Mouse (Mus musculus) embryonic fibroblast, embryonic 13.5 days (primary cell): ENCODE results near the gene Atf3. TPM values are rescaled to one million over a fixed set of nuclear protein-coding genes. Genes with fewer than 3 reads are reported as not detected.
"Not testable (repeated sequence)": the region's sequence is repeated elsewhere in the genome, so short reads cannot be mapped to it uniquely, and the experiment has no call there.

Experiments
- H3K27ac ChIP-seq: 2 replicates; pipeline ENCODE4 v1.5.1; 2012; ENCODE audit warnings: low read length, control low read depth, inconsistent platforms; ENCODE audit not compliant: insufficient read depth
- H3K4me1 ChIP-seq: 2 replicates; pipeline ENCODE4 v1.6.1; 2011; ENCODE audit warnings: low read length; ENCODE audit not compliant: control insufficient read depth, insufficient read depth
- H3K4me3 ChIP-seq: 2 replicates; pipeline ENCODE4 v1.5.1; 2011; ENCODE audit warnings: mild to moderate bottlenecking, control low read depth, low read length; ENCODE audit not compliant: insufficient read depth
- CTCF ChIP-seq: IDR thresholded peaks from 2 replicates; pipeline ENCODE4 v1.5.1; 2011; ENCODE audit warnings: mild to moderate bottlenecking, control low read depth, low read length, moderate library complexity, borderline replicate concordance; ENCODE audit not compliant: insufficient read depth
- POLR2A ChIP-seq: IDR thresholded peaks from 2 replicates; pipeline ENCODE4 v1.6.1; 2011; ENCODE audit warnings: low read depth, mild to moderate bottlenecking, control low read depth, low read length, moderate library complexity
- polyA plus RNA-seq: library from polyadenylated mRNA; stranded (reverse); fragments of >200 nt; gene quantifications from 2 replicates; pipeline ENCODE4 v1.2.4, GENCODE M21; 2011; ENCODE audit warnings: low read depth; ENCODE audit not compliant: missing spikeins, insufficient read length

Atf3 gene
- polyA plus RNA-seq, 1 experiment: 6.3 TPM

- no peak overlapping the region for H3K27ac ChIP-seq
- no peak overlapping the region for H3K4me3 ChIP-seq
- TF ChIP-seq CTCF: no peak
- no peak for TF ChIP-seq POLR2A
- H3K4me1 ChIP-seq: no peaks in the 10 kb centered on the region
These were observed 47.4 kb downstream of the Atf3 start for GRCm38 (mm10) chr1:191170444-191170843.

GRCm38 (mm10) chr1:191166189-191166588 lies 51.6 kb downstream of the Atf3 start:
- H3K27ac ChIP-seq: no peak overlapping the region

DNA sequence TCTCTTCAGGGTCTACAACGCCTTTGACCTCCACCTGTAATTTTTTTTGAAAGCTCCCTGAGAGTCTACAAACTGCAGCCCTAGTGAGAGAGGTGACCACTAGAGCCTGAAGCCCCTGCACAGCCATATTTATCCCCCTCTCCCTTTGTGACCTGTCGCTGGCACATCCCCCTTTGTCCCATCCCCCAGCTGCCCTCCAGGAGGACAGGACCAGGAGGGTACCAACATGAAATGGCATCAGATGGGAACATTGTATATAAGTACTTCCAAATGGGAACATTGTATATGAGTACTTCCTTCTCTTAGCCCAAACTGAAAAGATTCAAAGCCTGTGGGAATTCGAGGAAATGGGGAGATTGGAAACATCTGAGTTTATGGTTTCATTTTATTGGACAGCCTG lies 53.1 kb downstream of the Atf3 start, which contains the start of gene Fam71a:
Gene Fam71a, minus strand, starts transcription at position 101 of the 400 bp plus-strand sequence.
- TF ChIP-seq CTCF (no peak), POLR2A (no peak)
- H3K4me3 ChIP-seq: no peak within 1 kb of the TSS
- no peaks in the 10 kb centered on the region for H3K4me1 ChIP-seq
- no peak within 1 kb of the TSS for H3K27ac ChIP-seq

More at GRCm38 (mm10) chr1:191166189-191166588, 51.6 kb downstream of the Atf3 start:
- no peaks in the 10 kb centered on the region for H3K4me1 ChIP-seq
- TF ChIP-seq CTCF (no peak), POLR2A (no peak)
- no peak overlapping the region for H3K4me3 ChIP-seq

GRCm38 (mm10) chr1:191154314-191154713 lies 63.5 kb downstream of the Atf3 start:
- no peak overlapping the region for H3K4me3 ChIP-seq
- no peak overlapping the region for H3K27ac ChIP-seq
- no peak for TF ChIP-seq CTCF
- TF ChIP-seq POLR2A: no peak
- H3K4me1 ChIP-seq: no peaks in the 10 kb centered on the region

DNA sequence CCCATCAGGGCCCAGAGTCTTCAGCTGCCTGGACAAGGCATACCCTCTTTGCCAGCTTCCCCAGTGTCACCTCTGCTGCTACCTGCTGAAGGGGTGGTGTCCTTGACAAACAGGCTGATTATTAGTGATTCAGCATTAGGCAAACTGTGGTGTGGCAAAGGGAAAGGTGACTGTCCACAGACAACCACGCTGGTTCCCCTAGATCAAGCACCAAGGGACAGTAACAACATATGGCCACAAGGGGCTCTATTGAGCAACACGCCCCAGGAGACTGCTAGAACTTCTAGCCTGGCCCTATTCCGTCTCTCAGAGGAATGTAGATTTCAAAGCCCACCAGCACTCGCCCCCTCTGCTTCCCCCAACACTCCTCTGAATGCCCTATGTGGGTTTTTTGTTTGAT lies 64.8 kb downstream of the Atf3 start:
- no peaks in the 10 kb centered on the region for H3K4me1 ChIP-seq
- no peak for TF ChIP-seq CTCF
- TF ChIP-seq POLR2A: no peak
- no peak overlapping the region for H3K4me3 ChIP-seq
- no peak overlapping the region for H3K27ac ChIP-seq

DNA sequence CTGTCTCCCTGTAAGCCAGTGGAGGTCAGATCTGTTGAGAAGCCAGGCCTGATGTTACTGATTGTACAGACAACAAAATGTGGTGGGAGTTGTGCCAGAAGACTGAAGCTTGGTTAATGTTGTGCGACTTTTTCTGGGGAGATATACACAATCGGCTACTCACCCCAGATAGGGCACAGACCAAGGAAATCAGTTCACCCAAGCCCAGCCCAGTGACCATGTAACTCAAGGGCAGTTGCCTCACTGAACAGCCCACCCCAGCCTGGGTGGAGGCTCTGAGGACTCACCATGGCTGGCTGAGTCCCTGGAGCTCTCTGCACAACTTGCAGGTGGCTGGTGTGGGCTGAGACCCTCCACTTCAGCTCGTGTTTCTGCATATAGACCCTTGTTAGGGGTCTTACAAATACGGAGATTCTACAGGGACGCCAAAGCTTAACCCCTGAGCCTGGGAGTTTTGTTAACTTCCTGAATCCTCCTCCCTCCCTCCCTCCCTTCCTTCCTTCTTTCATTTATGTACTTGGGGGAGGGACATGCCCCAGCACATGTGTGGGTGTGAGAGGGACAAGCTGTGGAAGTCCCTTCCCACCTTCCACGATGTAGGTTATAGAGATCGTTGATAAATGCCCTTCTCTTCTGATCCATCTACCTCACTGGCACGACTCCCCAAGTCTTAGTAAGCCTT lies 66.8 kb downstream of the Atf3 start:
- no peaks in the 10 kb centered on the region for H3K4me1 ChIP-seq
- no peak overlapping the region for H3K27ac ChIP-seq
- no peak overlapping the region for H3K4me3 ChIP-seq
- no peak for TF ChIP-seq CTCF
- TF ChIP-seq POLR2A: no peak

DNA sequence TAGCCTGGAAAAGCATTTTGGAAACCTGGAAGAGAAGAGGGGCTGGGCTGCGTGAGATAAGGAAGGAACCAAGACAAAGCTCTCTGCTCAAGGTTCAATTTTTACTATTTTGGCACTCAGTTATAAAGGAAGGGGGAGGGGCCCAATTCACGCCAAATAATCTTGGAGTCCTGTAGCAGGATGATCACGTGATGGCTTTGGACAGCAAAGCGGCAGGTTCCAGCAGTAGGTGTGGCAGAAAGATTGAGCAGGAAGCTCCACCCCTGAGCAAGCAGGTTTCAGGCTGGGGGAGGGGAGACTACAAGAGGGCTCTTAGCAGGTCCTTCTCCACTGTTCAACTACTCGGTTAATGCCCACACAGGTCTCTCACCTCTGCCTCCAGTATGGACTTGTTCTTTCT lies 68.3 kb downstream of the Atf3 start:
- not testable (repeated sequence) for H3K4me3 ChIP-seq, H3K27ac ChIP-seq

DNA sequence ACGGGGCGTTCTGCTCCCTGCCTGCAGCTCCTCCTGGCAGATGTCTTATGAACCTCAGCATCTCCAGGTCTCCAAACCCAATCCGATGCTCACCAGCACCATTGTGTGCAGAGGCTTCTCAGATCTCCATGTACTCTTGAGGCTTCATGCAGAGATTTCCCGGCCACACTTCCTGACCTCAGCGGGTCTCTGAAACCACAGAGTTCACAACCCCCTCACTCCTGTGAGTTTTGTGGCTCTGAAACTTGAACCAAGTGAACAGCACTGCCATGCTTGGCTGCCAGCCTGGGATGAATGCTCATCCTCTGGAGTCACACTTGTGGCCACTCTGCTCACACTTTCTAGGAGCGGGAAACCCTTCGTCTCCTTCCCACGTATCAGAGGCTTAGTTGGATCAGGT lies 76.9 kb downstream of the Atf3 start:
- no peak overlapping the region for H3K27ac ChIP-seq
- no peaks in the 10 kb centered on the region for H3K4me1 ChIP-seq
- TF ChIP-seq CTCF (no peak), POLR2A (no peak)

More for the DNA sequence above, 68.3 kb downstream of the Atf3 start:
- not testable (repeated sequence) for H3K4me1 ChIP-seq

DNA sequence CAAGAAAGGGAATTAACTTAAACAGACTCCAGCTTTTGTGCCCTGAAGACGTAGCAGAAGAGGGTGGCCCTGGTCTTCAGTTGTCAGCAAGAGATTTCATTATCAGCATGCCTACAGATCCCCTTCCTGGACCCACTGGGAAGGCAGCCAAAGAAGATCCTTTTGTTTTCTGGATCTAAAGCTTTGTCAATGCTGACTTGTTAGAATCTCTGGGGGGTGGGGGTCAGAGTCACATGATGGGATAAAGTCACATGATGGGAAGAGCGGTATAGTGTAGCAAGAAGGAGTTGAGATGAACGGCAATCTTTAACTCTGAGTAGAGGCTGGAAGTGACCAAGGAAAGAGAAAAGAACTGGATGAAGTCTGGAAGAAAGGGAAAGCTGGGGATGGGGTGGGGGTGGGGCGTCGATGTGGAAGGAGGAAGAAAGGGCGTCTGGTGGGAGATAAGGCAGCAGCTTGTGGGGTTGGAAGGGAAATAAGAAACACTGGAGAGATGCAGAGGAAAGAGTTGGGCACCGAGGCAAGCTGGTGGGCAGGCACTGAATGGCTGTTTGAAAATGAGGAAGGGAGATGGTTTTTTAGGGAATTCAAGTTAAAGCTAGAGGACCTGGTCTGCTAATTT lies 78.9 kb downstream of the Atf3 start:
- H3K4me3 ChIP-seq: no peak overlapping the region
- no peaks in the 10 kb centered on the region for H3K4me1 ChIP-seq
- no peak for TF ChIP-seq CTCF
- no peak for TF ChIP-seq POLR2A
- no peak overlapping the region for H3K27ac ChIP-seq

More for the DNA sequence above, 76.9 kb downstream of the Atf3 start:
- H3K4me3 ChIP-seq: no peak overlapping the region

- Histone ChIP-seq H3K27ac (no peak overlapping the region), H3K4me3 (no peak overlapping the region), H3K4me1 (no peaks in the 10 kb centered on the region)
- TF ChIP-seq POLR2A (no peak), CTCF (no peak)
These were observed 79.4 kb downstream of the Atf3 start for GRCm38 (mm10) chr1:191138436-191138835.
